Mouse (Mus musculus): ENCODE results near the gene Clec12b.
A peak's percentile ranks its signal among the peaks of the same experiment; 100 is the strongest.
"Not testable (repeated sequence)": the region's sequence is repeated elsewhere in the genome, so short reads cannot be mapped to it uniquely, and the experiment has no call there.

The Clec12b gene

DNA sequence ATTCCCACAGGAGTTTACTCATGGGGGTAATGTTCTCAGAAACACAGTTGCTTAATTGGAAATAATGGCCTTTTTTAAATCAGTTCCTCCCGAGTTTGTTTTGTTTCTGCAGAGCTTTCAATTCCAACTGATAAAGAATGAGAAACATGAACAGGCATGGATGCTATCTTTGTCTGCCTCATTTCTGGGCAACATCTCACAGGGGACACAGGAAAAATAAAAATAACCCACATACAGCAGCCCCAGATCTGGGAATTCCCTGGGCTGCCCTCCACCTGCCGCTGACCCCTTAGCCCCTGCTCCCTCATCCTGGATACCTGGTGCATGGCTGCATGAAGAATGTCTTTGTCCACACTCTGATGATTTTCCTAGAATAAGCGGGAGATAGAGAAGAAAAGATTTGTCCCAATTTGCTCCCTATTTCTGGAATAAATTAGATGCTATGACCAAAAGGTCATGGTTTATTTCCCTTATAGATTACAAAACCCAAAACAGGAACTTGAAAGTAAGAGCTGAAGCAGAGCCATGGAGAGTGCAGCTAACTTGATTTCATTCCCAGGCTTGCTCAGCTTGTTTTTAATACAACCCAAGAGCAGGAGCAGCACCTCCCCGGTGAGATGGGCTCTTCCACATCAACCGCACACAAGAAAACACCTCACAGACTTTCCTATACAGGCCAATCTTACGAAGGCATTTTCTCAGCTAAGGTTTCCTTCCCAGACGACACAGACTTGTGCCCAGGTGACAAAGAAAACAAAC is 16.1 kb downstream of the Clec12b start:
- no peak for DNase-seq (ENCODE audit: low spot score)

DNA sequence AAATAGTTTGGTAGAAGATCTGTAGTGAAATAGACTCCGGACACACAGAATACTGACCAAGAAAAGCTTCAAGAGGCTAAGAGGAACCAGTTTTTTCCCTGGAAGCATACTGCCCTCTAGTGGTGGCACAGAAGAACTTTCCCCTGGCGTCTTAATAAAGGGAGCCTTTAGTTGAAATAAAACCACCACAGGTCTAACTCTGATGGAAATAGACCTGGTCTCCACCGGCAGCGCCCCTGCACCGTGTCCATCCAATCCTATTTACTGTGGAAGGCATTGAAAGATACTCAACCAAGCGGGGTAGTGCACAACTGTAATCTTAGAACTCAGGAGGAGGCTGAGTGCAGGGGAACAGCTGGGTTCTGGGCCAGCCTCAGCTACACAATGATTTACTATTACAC is 19.7 kb downstream of the Clec12b start:
- peak; percentile 78 for DNase-seq (ENCODE audit: low spot score)

DNA sequence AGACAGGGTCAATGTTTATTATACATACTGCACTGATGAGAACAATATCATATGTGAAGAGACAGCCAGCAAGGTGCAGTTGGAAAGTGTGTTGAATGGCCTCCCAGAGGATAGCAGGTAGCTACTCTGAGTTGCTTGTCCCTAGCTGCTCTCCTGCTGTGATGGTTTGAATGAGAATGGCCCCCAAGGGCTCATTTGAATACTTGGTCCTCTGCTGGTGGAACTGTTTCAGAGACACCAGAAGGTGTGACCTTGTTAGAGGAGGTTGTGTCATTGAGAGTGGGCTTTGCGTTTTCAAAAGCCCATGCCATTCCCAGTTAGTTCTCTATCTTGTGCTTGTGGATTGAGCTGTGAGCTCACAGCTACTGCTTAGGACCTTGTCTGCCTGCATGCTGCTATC is 21.7 kb downstream of the Clec12b start:
- no peak for DNase-seq (ENCODE audit: low spot score)

DNA sequence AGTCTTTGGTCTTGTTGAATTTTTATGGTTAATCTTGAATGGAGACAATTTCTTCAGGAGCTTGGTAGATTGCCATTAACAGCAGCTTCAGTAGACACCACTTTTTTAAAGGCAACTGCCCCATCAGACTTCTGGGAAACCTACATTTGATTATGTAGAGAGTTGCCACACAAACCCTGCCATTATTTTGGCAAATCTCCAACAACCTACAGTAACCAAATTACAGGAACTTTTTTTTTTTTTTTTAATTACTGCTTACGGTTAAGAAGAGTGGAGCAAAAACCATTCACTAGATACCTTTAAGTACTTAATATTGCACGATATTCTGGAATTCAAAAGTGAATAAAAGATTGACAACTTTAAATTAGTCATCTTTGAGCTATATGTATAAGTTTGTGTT is 26.2 kb downstream of the Clec12b start:
- DNase-seq (ENCODE audit: low spot score) = no peak

DNA sequence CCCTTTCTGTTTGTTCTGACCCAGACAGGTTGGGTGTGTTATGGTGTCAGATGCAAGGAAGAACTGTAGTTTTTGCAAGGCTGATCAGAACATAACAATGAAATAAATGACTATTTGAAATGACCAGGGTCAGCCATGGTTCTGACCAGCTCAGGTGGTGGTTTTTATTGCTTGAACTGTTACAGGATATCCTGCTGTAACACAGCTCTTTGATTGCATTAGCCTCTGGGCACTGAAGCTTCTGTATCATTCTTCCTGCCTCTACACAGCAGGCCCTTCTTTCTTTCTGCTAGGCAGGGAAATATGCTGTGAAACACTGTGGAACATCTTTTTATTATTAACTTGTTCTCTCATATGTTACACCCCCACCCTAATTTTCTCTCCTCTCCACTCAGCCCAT is 29.2 kb downstream of the Clec12b start:
- no peak for DNase-seq (ENCODE audit: low spot score)

DNA sequence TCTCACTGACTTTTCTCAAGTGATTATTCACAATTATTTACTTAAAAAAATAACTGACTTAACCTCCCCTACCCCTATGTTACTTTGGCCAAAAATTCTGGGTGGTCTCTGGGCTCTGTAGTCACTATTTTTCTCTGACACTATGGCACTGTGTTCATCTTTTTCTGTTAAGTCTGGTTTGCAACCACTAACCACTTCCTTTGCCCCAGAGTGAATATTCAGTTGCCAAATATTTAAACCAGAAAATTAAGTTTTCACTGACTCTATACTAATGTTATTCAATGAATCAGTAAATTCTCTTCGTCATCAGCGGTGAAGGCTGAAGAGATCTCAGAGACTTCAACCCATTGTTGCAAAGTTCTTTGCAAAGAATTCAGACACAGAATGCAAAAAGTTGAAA is 29.9 kb downstream of the Clec12b start:
- DNase-seq (ENCODE audit: low spot score) = no peak

DNA sequence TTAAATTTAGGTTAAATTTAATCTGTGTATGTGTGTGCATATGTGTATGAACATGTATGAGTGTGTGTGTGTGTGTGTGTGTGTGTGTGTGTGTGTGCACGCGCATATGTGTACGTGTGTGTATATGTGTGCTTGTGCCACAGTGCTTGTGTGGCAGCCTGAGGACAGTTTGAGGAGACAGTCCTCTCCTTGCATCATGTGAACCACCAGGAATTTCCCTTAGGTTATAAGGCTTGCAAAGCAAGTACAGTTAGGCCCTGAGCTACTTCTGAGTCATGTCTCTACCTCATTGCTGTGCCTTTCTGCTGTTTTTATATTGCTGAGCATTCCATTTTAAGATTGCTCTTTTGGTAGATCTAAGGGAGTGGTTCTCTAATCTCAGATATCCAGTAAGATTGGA is 34.6 kb downstream of the Clec12b start:
- no peak for DNase-seq (ENCODE audit: low spot score)

DNA sequence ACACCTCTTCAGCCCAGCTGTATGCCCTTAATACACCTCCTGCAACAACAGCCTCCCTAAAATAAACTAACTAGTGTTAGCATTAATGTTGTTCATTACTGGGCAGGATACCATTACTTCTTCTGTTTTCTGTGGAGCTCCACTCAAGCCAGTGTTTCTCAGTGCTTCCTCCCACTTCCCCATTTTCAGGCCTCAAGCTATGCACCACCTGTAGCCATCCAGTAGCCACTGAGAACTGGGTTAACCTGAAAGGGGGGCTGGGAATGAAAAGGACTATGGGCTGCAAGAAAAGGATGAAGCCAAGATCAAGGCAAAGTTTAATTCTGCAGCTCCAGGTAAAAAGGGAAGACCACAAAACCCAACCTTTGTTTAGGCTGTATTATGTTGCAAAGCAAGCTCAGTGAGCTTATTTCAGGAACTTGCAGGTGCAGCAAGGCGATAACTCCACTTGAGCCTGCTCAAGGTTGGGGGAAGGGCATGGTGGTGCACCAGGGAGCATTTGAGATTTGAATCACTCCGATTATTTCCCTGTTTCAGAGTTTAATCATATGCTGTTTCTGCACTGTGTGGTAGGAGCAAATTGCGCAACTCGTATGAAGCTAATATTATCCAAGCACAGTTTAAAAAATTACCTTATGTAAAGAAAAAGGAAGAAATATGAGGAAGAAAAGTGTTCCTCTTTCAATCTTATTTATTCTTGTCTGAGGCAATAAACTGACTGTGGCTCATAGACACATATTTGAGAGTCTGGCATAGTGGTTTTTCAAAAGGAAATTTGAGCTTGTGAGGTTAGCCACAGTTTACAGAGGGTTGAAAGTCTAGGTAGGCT is 35.9 kb downstream of the Clec12b start:
- DNase-seq (ENCODE audit: low spot score) = no peak

DNA sequence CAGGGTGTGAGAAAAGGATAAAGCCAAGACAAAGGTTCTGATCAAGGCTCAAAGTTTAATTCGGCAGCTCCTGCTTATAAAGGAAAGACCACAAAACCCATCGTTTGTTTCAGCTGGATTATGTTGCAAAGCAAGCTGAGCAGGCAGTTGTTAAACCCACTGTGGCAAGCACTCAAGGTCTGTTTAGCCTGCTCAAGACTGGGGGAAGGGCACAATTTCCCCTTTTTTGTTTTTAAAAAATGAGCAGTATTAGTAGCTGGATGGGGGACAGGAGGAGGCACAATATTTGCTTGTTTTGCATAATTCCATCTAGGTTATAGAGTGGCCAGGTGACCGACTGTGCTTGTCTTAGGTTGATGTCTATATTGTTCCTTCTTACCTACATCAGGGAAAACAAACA is 41.3 kb downstream of the Clec12b start:
- DNase-seq (ENCODE audit: low spot score) = no peak

DNA sequence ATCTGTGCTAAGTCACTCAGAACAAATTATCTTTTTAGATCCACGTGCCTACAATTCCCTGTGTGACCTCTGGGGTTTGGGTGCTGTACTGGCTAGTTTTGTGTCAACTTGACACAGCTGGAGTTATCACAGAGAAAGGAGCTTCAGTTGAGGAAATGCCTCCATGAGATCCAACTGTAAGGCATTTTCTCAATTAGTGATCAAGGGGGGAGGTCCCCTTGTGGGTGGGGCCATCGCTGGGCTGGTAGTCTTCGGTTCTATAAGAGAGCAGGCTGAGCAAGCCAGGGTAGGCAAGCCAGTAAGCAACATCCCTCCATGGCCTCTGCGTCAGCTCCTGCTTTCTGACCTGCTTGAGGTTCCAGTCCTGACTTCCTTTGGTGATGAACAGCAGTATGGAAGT is 43.3 kb downstream of the Clec12b start, which contains the start of gene Clec12a:
Clec12a (plus strand) TSS at position 301 of the 400 bp plus-strand sequence.
- DNase-seq (ENCODE audit: low spot score) = not testable (repeated sequence)

DNA sequence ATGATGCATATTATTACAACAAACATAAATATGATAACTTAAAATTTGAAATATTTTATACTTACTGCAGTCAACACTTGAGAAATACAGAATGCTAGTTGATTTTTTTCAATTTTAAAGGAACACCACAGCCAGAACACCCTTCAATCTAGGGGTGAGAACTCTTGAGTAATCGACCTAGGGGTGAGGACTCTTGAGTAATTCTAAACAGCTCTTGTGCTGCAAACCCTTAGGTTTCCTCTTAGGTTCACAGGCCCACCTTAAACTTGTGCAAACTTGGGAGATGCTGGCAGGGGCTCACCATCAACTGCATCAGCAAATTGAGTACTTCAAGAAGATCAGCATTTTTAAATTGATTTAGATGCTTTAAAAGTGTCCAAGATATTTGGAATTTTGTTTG is 47.9 kb downstream of the Clec12b start:
- DNase-seq (ENCODE audit: low spot score) = no peak

DNA sequence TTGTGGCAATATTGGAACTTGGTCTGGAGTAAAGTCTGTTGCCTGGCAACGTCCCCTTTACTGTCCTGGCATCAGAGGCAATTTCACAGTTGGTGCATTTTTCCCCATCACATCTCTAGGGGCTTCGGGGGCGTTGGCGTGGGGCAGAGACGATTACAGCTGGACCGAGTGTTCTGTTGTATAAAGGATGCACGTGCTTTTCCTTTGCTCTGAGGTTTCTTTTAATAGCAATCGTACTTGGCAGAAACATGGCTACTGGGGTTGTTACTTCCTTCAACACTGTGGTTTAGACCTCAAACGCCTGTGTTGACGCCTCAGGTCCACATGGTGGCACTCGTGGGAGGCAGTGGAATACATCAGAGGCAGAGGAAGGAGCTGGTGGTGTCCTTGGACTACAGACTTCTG is 52.0 kb downstream of the Clec12b start:
- peak; percentile 13 for DNase-seq (ENCODE audit: low spot score)

DNA sequence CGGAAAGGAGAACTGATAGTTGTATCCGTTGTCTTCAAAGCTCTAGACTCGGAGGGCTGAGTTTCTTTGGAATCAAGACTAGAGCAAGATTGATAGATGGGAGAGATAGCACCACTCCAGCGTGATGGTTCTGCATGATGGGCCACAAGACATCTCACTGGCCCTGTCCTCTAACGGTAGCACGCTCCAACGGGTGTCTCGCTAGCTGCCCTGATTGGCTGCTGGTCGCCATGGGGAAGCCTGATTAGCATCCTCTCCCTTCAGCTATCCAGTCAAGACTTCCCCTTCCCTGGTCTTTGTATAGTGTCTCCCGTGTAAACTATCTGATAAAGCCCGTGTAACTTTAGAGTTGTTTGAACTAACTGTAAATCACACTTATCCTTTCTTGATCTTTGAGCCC is 54.1 kb downstream of the Clec12b start, which contains the start of gene 4922502D21Rik:
4922502D21Rik (minus strand) TSS at position 187 of the 400 bp plus-strand sequence.
- DNase-seq (ENCODE audit: low spot score) = no peak

DNA sequence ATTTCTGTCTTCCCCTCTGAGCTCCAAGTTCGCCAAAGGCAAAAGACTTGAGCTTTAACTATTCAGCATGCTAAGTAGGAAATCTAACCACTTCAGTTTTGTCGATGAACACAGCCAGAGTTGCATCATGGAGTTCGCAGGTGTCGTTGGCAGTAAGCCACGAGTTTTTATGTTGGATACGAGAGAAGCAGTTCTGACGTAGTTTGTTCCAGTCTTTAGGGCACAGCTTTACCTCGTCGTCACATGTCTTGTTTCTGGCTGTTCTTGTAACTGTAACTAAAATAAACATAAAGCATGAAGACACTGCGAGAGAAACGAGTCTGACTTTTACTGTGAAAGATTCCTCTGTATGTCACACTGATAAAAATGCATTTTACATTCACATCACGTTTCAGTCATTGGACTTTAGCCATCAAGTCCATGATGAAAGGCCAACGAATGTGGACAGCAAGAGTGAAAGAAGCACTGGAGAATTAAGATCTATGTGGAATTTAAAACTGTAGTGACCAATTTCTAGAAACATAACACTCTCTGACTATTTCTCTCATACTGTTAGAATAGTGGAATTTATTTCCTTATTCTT is 59.0 kb downstream of the Clec12b start:
- DNase-seq (ENCODE audit: low spot score) = no peak

DNA sequence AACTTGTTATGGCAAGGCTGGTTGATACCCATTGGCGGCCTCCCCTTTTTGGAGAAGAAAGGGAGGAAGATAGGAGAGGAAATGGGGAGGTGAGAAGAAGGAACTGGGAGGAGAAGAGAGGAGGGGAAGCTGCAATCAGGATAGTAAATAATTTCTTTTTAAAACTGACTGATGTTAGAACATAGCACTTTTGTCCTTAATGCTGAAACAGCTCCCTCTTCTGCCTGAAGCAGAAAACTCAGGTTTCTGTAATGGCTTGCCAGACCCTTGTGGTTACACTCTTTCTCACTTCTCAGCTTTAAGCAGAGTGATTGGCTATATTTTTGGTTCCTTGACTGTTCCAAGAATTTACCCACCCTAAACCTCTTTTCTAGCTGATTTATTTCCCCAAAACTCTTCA is 59.7 kb downstream of the Clec12b start:
- no peak for DNase-seq (ENCODE audit: low spot score)

Data from adipocyte (in vitro differentiated cells).